Mouse (Mus musculus): ENCODE measurements around the gene Ankrd27.

GRCm38 (mm10) chr7:35556905-35557304 is 29.1 kb upstream of the Ankrd27 start:
- TF ChIP-seq POLR2A (IDR thresholded peaks at IDR 0.05; ENCODE audit: control insufficient read depth, extremely low read depth, insufficient read depth, low read length, poor library complexity) (no peak), CTCF (IDR thresholded peaks at IDR 0.05; ENCODE audit: borderline replicate concordance, control insufficient read depth, extremely low read depth, insufficient read depth, low read length, poor library complexity) (no peak)
